Mouse (Mus musculus) kidney, adult 2 months (tissue): ENCODE results near the gene Gapdhs.

Source experiments
- CTCF ChIP-seq: fragments of 200-500 bp; conservative IDR thresholded peaks from 2 replicates; pipeline ENCODE4 v1.5.1; 2011; ENCODE audit warnings: low read depth, mild to moderate bottlenecking, control low read depth, low read length, moderate library complexity, mixed read lengths; ENCODE audit not compliant: insufficient read depth, insufficient read length
- POLR2A ChIP-seq: fragments of 200-500 bp; IDR thresholded peaks from one replicate; pipeline ENCODE4 v1.6.1; 2011; ENCODE audit warnings: low read depth, low read length, control low read depth

DNA sequence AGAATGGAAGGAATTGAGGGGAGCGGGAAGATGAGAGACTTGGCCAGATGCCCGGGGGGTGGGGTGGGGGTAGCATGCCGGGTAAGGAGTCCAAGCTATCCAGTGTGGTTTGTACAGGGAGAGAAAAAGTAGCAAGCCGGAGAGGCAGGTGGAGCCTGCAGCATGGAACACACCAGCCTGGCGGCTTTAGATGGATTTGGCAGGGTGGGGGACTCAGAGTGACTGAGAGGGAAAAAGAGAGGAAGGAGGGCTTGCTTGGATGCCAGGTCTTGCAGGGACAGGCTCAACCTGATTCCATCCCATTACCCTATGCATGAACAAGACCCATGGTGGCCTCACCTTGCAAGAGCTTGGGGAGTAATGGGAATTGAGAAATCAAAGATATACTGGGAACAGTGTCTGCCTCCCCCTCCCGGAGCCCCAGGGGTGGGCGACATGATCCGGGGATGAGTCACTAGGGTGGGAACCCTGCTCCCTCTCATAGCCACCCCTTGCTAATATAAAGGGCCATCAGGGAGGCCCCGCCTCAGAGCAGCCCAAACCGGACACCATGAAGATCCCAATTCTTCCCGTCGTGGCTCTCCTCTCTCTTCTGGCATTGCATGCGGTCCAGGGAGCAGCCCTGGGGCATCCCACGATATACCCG, 44.0 kb upstream of the Gapdhs start, which contains the start of gene Krtdap:
- no peak for TF ChIP-seq POLR2A
- TF ChIP-seq CTCF, result no peak
